Mouse (Mus musculus): ENCODE measurements around the gene Il10rb. TPM values are rescaled to one million over a fixed set of nuclear protein-coding genes. Genes with fewer than 3 reads are reported as not detected.

The Il10rb gene
- polyA plus RNA-seq, 2 experiments = 16.5 to 24.3 TPM

GRCm38 (mm10) chr16:91398030-91398429 lies 7.9 kb upstream of the Il10rb start:
- TF ChIP-seq POLR2A (IDR thresholded peaks at IDR 0.05; ENCODE audit: borderline replicate concordance, extremely low read depth, insufficient read depth, insufficient read length) = no peak
- 89% methylated on average over 12 of the region's 12 CpGs for WGBS
- Histone ChIP-seq H3K4me2 (replicated peaks; ENCODE audit: low read depth, low read length, severe bottlenecking) (no peak overlapping the region), H3K4me1 (ENCODE audit: control insufficient read depth, insufficient read depth, low read length) (peaks cover 21% of the 10 kb centered on the region), H3K27me3 (ENCODE audit: control insufficient read depth, insufficient read depth, low read length) (no peaks in the 10 kb centered on the region), H3K27ac (replicated peaks; ENCODE audit: low read depth, low read length) (no peak overlapping the region), H3K9me3 (ENCODE audit: control insufficient read depth, low read length) (no peaks in the 10 kb centered on the region), H3K4me3 (replicated peaks; ENCODE audit: low read length) (no peak overlapping the region), H3K36me3 (ENCODE audit: control insufficient read depth, insufficient read depth, low read length) (peaks cover 37% of the 10 kb centered on the region), H3K9ac (ENCODE audit: low read depth, low read length, severe bottlenecking) (no peak overlapping the region)
- ATAC-seq (ENCODE audit: low FRiP score, low read depth) = no peak
- no peak for DNase-seq (ENCODE audit: low spot score)

- TF ChIP-seq POLR2A (IDR thresholded peaks at IDR 0.05; ENCODE audit: borderline replicate concordance, extremely low read depth, insufficient read depth, insufficient read length) = no peak
- DNase-seq (ENCODE audit: low spot score) (no peak), ATAC-seq (ENCODE audit: low FRiP score, low read depth) (no peak)
- Histone ChIP-seq H3K9me3 (ENCODE audit: control insufficient read depth, low read length) (no peaks in the 10 kb centered on the region), H3K36me3 (ENCODE audit: control insufficient read depth, insufficient read depth, low read length) (peaks cover 35% of the 10 kb centered on the region), H3K27me3 (ENCODE audit: control insufficient read depth, insufficient read depth, low read length) (no peaks in the 10 kb centered on the region), H3K4me2 (replicated peaks; ENCODE audit: low read depth, low read length, severe bottlenecking) (no peak overlapping the region), H3K4me1 (ENCODE audit: control insufficient read depth, insufficient read depth, low read length) (peaks cover 21% of the 10 kb centered on the region), H3K27ac (replicated peaks; ENCODE audit: low read depth, low read length) (no peak overlapping the region), H3K4me3 (replicated peaks; ENCODE audit: low read length) (no peak overlapping the region), H3K9ac (ENCODE audit: low read depth, low read length, severe bottlenecking) (no peak overlapping the region)
- 92% methylated on average over 7 of the region's 7 CpGs for WGBS
Measured at GRCm38 (mm10) chr16:91398944-91399343, 7.0 kb upstream of the Il10rb start.

GRCm38 (mm10) chr16:91401569-91402165 lies 4.3 kb upstream of the Il10rb start:
- no peak overlapping the region for H3K4me3 ChIP-seq (replicated peaks; ENCODE audit: low read length)
- no peak overlapping the region for H3K4me2 ChIP-seq (replicated peaks; ENCODE audit: low read depth, low read length, severe bottlenecking)
- WGBS = 34% methylated on average over 6 of the region's 6 CpGs
- H3K9me3 ChIP-seq (ENCODE audit: control insufficient read depth, low read length) = no peaks in the 10 kb centered on the region
- ATAC-seq (ENCODE audit: low FRiP score, low read depth) = peak; percentile 42; the same call in 1 of the 2 replicates
- H3K27me3 ChIP-seq (ENCODE audit: control insufficient read depth, insufficient read depth, low read length) = no peaks in the 10 kb centered on the region
- peaks cover 26% of the 10 kb centered on the region for H3K4me1 ChIP-seq (ENCODE audit: control insufficient read depth, insufficient read depth, low read length)
- TF ChIP-seq POLR2A (IDR thresholded peaks at IDR 0.05; ENCODE audit: borderline replicate concordance, extremely low read depth, insufficient read depth, insufficient read length) = no peak
- peak; percentile 69 for DNase-seq (ENCODE audit: low spot score)
- peak overlapping the region; percentile 62 for H3K27ac ChIP-seq (replicated peaks; ENCODE audit: low read depth, low read length)
- peak overlapping the region; percentile 5; the same call in 1 of the 2 replicates for H3K9ac ChIP-seq (ENCODE audit: low read depth, low read length, severe bottlenecking)
- peaks cover 14% of the 10 kb centered on the region for H3K36me3 ChIP-seq (ENCODE audit: control insufficient read depth, insufficient read depth, low read length)

- TF ChIP-seq POLR2A (IDR thresholded peaks at IDR 0.05; ENCODE audit: borderline replicate concordance, extremely low read depth, insufficient read depth, insufficient read length) = no peak
- Histone ChIP-seq H3K27ac (replicated peaks; ENCODE audit: low read depth, low read length) (no peak overlapping the region), H3K4me2 (replicated peaks; ENCODE audit: low read depth, low read length, severe bottlenecking) (no peak overlapping the region), H3K9me3 (ENCODE audit: control insufficient read depth, low read length) (no peaks in the 10 kb centered on the region), H3K9ac (ENCODE audit: low read depth, low read length, severe bottlenecking) (no peak overlapping the region), H3K36me3 (ENCODE audit: control insufficient read depth, insufficient read depth, low read length) (peaks cover 14% of the 10 kb centered on the region), H3K4me3 (replicated peaks; ENCODE audit: low read length) (no peak overlapping the region), H3K27me3 (ENCODE audit: control insufficient read depth, insufficient read depth, low read length) (no peaks in the 10 kb centered on the region), H3K4me1 (ENCODE audit: control insufficient read depth, insufficient read depth, low read length) (peaks cover 30% of the 10 kb centered on the region)
- WGBS = 84% methylated on average over 9 of the region's 9 CpGs
- ATAC-seq (ENCODE audit: low FRiP score, low read depth) (no peak), DNase-seq (ENCODE audit: low spot score) (no peak)
Measured at GRCm38 (mm10) chr16:91403784-91404183, 2.2 kb upstream of the Il10rb start.

GRCm38 (mm10) chr16:91404187-91404586 lies 1.8 kb upstream of the Il10rb start:
- Histone ChIP-seq H3K9ac (ENCODE audit: low read depth, low read length, severe bottlenecking) (no peak overlapping the region), H3K4me1 (ENCODE audit: control insufficient read depth, insufficient read depth, low read length) (peaks cover 30% of the 10 kb centered on the region), H3K9me3 (ENCODE audit: control insufficient read depth, low read length) (no peaks in the 10 kb centered on the region), H3K4me3 (replicated peaks; ENCODE audit: low read length) (no peak overlapping the region), H3K27ac (replicated peaks; ENCODE audit: low read depth, low read length) (no peak overlapping the region), H3K36me3 (ENCODE audit: control insufficient read depth, insufficient read depth, low read length) (peaks cover 14% of the 10 kb centered on the region), H3K27me3 (ENCODE audit: control insufficient read depth, insufficient read depth, low read length) (no peaks in the 10 kb centered on the region), H3K4me2 (replicated peaks; ENCODE audit: low read depth, low read length, severe bottlenecking) (no peak overlapping the region)
- no peak for TF ChIP-seq POLR2A (IDR thresholded peaks at IDR 0.05; ENCODE audit: borderline replicate concordance, extremely low read depth, insufficient read depth, insufficient read length)
- DNase-seq (ENCODE audit: low spot score) (no peak), ATAC-seq (ENCODE audit: low FRiP score, low read depth) (no peak)
- 92% methylated on average over 8 of the region's 8 CpGs for WGBS

Measured in limb, embryonic 14.5 days (tissue).